In genomic region chr19:46646041-46646481, GRCm38 (mm10) we compare ENCODE assay signal across 12 mouse cellular contexts. TPM values are rescaled to one million over a fixed set of nuclear protein-coding genes. Genes with fewer than 3 reads are reported as not detected.
DNase-seq lines count a peak whose midpoint lies in the region; ATAC-seq and TF ChIP-seq lines count a peak whose summit lies in the region.
"Had no signal": no experiment of that assay in that cellular context is flagged by ENCODE, and none has a peak within 500 bp of the region (broad histone marks: within the 10 kb centered on the region; RNA-seq: fewer than 3 reads in every experiment).

No protein-coding gene starts in this region.

- no peak overlapping the region for H3K9ac ChIP-seq in forebrain, embryonic 12.5 days
- peak overlapping the region; percentile 25 for H3K9ac ChIP-seq in liver, adult 2 months (ENCODE audit: low read depth, low read length)
- H3K9ac ChIP-seq in heart, embryonic 15.5 days: no peak overlapping the region
- H3K9ac ChIP-seq in liver, embryonic 16.5 days (ENCODE audit: low read depth, low read length): no peak overlapping the region

- H3K27me3 ChIP-seq in forebrain, embryonic 10.5 days (ENCODE audit: poor library complexity, severe bottlenecking): no peaks in the 10 kb centered on the region
- no peaks in the 10 kb centered on the region for H3K27me3 ChIP-seq in forebrain, embryonic 12.5 days
- no peaks in the 10 kb centered on the region for H3K27me3 ChIP-seq in liver, adult 2 months (ENCODE audit: control insufficient read depth, insufficient read depth, low read length)
- no peaks in the 10 kb centered on the region for H3K27me3 ChIP-seq in heart, embryonic 15.5 days
- H3K27me3 ChIP-seq in liver, embryonic 16.5 days (ENCODE audit: control insufficient read depth, insufficient read depth, low read depth, low read length): no peaks in the 10 kb centered on the region
- H3K27me3 ChIP-seq: megakaryocyte, embryonic 14.5 days had no signal

- peaks cover 25% of the 10 kb centered on the region; the same call in 1 of the 2 replicates for H3K79me2 ChIP-seq in liver, adult 2 months (ENCODE audit: control insufficient read depth, insufficient read depth, low read length)

- peaks cover 64% of the 10 kb centered on the region for H3K4me1 ChIP-seq in forebrain, embryonic 10.5 days
- H3K4me1 ChIP-seq in forebrain, embryonic 12.5 days: peaks cover 48% of the 10 kb centered on the region
- peaks cover 49% of the 10 kb centered on the region for H3K4me1 ChIP-seq in liver, adult 2 months (ENCODE audit: control insufficient read depth, insufficient read depth, low read length)
- peaks cover 65% of the 10 kb centered on the region for H3K4me1 ChIP-seq in heart, embryonic 15.5 days (replicated peaks)
- H3K4me1 ChIP-seq in liver, embryonic 16.5 days (ENCODE audit: control insufficient read depth, low read depth, low read length): peaks cover 27% of the 10 kb centered on the region

- no peaks in the 10 kb centered on the region for H3K9me3 ChIP-seq in forebrain, embryonic 10.5 days
- H3K9me3 ChIP-seq in forebrain, embryonic 12.5 days: no peaks in the 10 kb centered on the region
- no peaks in the 10 kb centered on the region for H3K9me3 ChIP-seq in heart, embryonic 15.5 days (replicated peaks)
- no peaks in the 10 kb centered on the region for H3K9me3 ChIP-seq in liver, embryonic 16.5 days (replicated peaks; ENCODE audit: control insufficient read depth, low read length)
- H3K9me3 ChIP-seq: megakaryocyte, embryonic 14.5 days had no signal

- DNase-seq in forebrain, embryonic 10.5 days (ENCODE audit: extremely low spot score, low spot score): no peak
- peak; percentile 97 for DNase-seq in liver, adult 2 months (ENCODE audit: extremely low read depth, low read depth, low spot score)
- DNase-seq in liver: no peak
- DNase-seq in cerebellum, postnatal 4 days (ENCODE audit: low spot score in 2 of 2): no peak
- DNase-seq in lung, postnatal 14 days: no peak
- DNase-seq: right cerebral cortex, postnatal 25 days had no signal

- H3K4me3 ChIP-seq in forebrain, embryonic 10.5 days: no peak overlapping the region
- H3K4me3 ChIP-seq in forebrain, embryonic 12.5 days (replicated peaks): no peak overlapping the region
- H3K4me3 ChIP-seq in liver, adult 2 months (ENCODE audit: insufficient read depth, low read depth, low read length): no peak overlapping the region
- no peak overlapping the region for H3K4me3 ChIP-seq in heart, embryonic 15.5 days
- no peak overlapping the region for H3K4me3 ChIP-seq in liver, embryonic 16.5 days (ENCODE audit: low read depth, low read length)
- H3K4me3 ChIP-seq: megakaryocyte, embryonic 14.5 days had no signal

- no peak for TF ChIP-seq POLR2A in liver, adult 2 months (IDR thresholded peaks at IDR 0.05; ENCODE audit: extremely low read depth, insufficient read depth, low read length)

- H3K27ac ChIP-seq in forebrain, embryonic 10.5 days: peak overlapping the region; percentile 66; the same call in 1 of the 2 replicates
- H3K27ac ChIP-seq in forebrain, embryonic 12.5 days: no peak overlapping the region
- peak overlapping the region; percentile 93 for H3K27ac ChIP-seq in liver, adult 2 months (replicated peaks; ENCODE audit: insufficient read depth, low read depth, low read length)
- H3K27ac ChIP-seq in heart, embryonic 15.5 days: peak overlapping the region; percentile 95
- no peak overlapping the region for H3K27ac ChIP-seq in liver, embryonic 16.5 days (ENCODE audit: low read length)

- TF ChIP-seq CTCF in liver, adult 2 months (IDR thresholded peaks at IDR 0.05; ENCODE audit: low read depth, low read length): no peak

- no peak overlapping the region for H3K4me2 ChIP-seq in forebrain, embryonic 12.5 days
- no peak overlapping the region; the same call in 1 of the 2 replicates for H3K4me2 ChIP-seq in heart, embryonic 15.5 days
- no peak overlapping the region for H3K4me2 ChIP-seq in liver, embryonic 16.5 days (ENCODE audit: low read depth, low read length)

- ATAC-seq in forebrain, embryonic 12.5 days (ENCODE audit: low FRiP score): no peak
- ATAC-seq in heart, embryonic 15.5 days (replicated peaks; ENCODE audit: insufficient number of reproducible peaks, insufficient read depth, low FRiP score, low read depth): no peak
- ATAC-seq in liver, embryonic 16.5 days (ENCODE audit: low read depth): peak; percentile 40

- WGBS in forebrain, embryonic 10.5 days: 79% methylated on average over 12 of the region's 12 CpGs
- WGBS in forebrain, embryonic 12.5 days: 82% methylated on average over 12 of the region's 12 CpGs
- WGBS in liver, adult 2 months: 19% methylated on average over 12 of the region's 12 CpGs
- 74% methylated on average over 12 of the region's 12 CpGs for WGBS in heart, embryonic 15.5 days
- WGBS in liver, embryonic 16.5 days (ENCODE audit: insufficient replicate concordance): 74% methylated on average over 12 of the region's 12 CpGs

- H3K36me3 ChIP-seq in forebrain, embryonic 10.5 days (replicated peaks): peaks cover 51% of the 10 kb centered on the region
- peaks cover 20% of the 10 kb centered on the region for H3K36me3 ChIP-seq in forebrain, embryonic 12.5 days (replicated peaks)
- H3K36me3 ChIP-seq in liver, adult 2 months (ENCODE audit: control insufficient read depth, insufficient read depth, low read length): peaks cover 17% of the 10 kb centered on the region; the same call in 1 of the 2 replicates
- H3K36me3 ChIP-seq in heart, embryonic 15.5 days: no peaks in the 10 kb centered on the region; the same call in 1 of the 2 replicates
- peaks cover 3% of the 10 kb centered on the region for H3K36me3 ChIP-seq in liver, embryonic 16.5 days (ENCODE audit: control insufficient read depth, insufficient read depth)

RNA-seq across cellular contexts. Expression of gene Cyp17a1, which starts 26.9 kb away (rescaled TPM):
- not detected in 2 replicates for polyA plus RNA-seq in forebrain, embryonic 10.5 days (2016; fragmentation: Nextera tagmentation; extraction: Ambion mirVana)
- not detected in 2 replicates for polyA plus RNA-seq in forebrain, embryonic 12.5 days (2016; fragmentation: Nextera tagmentation; extraction: Ambion mirVana)
- 106 and 193 TPM in 2 replicates for total RNA-seq in liver, adult 2 months (2014; rRNA removed)
- 85.1 and 113 TPM in 2 replicates for polyA plus RNA-seq in liver, adult 2 months (2012; rRNA removed)
- 0.89 and 1.2 TPM in 2 replicates for polyA plus RNA-seq in heart, embryonic 15.5 days (2015; fragmentation: Nextera tagmentation; extraction: Ambion mirVana)
- polyA plus RNA-seq in liver, embryonic 16.5 days (2015; fragmentation: Nextera tagmentation; extraction: Ambion mirVana): 1.9 and 2.4 TPM in 2 replicates
- polyA plus RNA-seq: C2C12; embryonic facial prominence, embryonic 11.5 days had no signal

RNA-seq across cellular contexts. Expression of gene Borcs7, which starts 43.6 kb away (rescaled TPM):
- 13.7 and 13.9 TPM in 2 replicates for polyA plus RNA-seq in forebrain, embryonic 10.5 days (2016; fragmentation: Nextera tagmentation; extraction: Ambion mirVana)
- 14.6 and 14.8 TPM in 2 replicates for polyA plus RNA-seq in forebrain, embryonic 12.5 days (2016; fragmentation: Nextera tagmentation; extraction: Ambion mirVana)
- 4.8 TPM in 2 replicates for total RNA-seq in liver, adult 2 months (2014; rRNA removed)
- polyA plus RNA-seq in liver, adult 2 months (2012; rRNA removed): 2.9 and 3.9 TPM in 2 replicates
- polyA plus RNA-seq in heart, embryonic 15.5 days (2015; fragmentation: Nextera tagmentation; extraction: Ambion mirVana): 15.5 and 15.7 TPM in 2 replicates
- polyA plus RNA-seq in liver, embryonic 16.5 days (2015; fragmentation: Nextera tagmentation; extraction: Ambion mirVana): 4.4 and 5.0 TPM in 2 replicates

RNA-seq across cellular contexts. Expression of gene Wbp1l, which starts 47.2 kb away (rescaled TPM):
- 38.4 and 43.4 TPM in 2 replicates for polyA plus RNA-seq in forebrain, embryonic 10.5 days (2016; fragmentation: Nextera tagmentation; extraction: Ambion mirVana)
- 43.2 and 44.5 TPM in 2 replicates for polyA plus RNA-seq in forebrain, embryonic 12.5 days (2016; fragmentation: Nextera tagmentation; extraction: Ambion mirVana)
- total RNA-seq in liver, adult 2 months (2014; rRNA removed): 66.7 and 90.9 TPM in 2 replicates
- 140 and 169 TPM in 2 replicates for polyA plus RNA-seq in liver, adult 2 months (2012; rRNA removed)
- 51.6 and 58.6 TPM in 2 replicates for polyA plus RNA-seq in heart, embryonic 15.5 days (2015; fragmentation: Nextera tagmentation; extraction: Ambion mirVana)
- polyA plus RNA-seq in liver, embryonic 16.5 days (2015; fragmentation: Nextera tagmentation; extraction: Ambion mirVana): 24.8 and 31.5 TPM in 2 replicates

Comparison
In these comparisons a context has a peak if more than half of its experiments do, and no peak if none do; other contexts are left out.
1. H3K27ac ChIP-seq: peak in forebrain, embryonic 10.5 days (single experiment), liver, adult 2 months (single experiment) and heart, embryonic 15.5 days (single experiment); none in forebrain, embryonic 12.5 days (single experiment) and liver, embryonic 16.5 days (single experiment).
2. RNA of gene Cyp17a1, which starts 26.9 kb away (polyA plus RNA-seq): 85.1 to 113 TPM in liver, adult 2 months; 1.9 to 2.4 TPM in liver, embryonic 16.5 days, 0.89 to 1.2 TPM in heart, embryonic 15.5 days, not detected in forebrain, embryonic 12.5 days and not detected in forebrain, embryonic 10.5 days; every median in the first group is over 10 times any median in the second.